Mouse (Mus musculus) forelimb bud, embryonic 11.5 days (tissue): ENCODE measurements at regions not wholly inside any gene's neighbourhood (a gene's known extent, or its start where the extent isn't known, plus 50 kb on each side); places are given as distances from the start of the nearest gene placed in this dataset.
A peak's percentile ranks its signal among the peaks of the same experiment; 100 is the strongest.

Experiments used
- DNase-seq: peaks from one replicate; pipeline ENCODE4 v3.0.0-alpha.2; 2012; ENCODE audit warnings: low read depth, low spot score

DNA sequence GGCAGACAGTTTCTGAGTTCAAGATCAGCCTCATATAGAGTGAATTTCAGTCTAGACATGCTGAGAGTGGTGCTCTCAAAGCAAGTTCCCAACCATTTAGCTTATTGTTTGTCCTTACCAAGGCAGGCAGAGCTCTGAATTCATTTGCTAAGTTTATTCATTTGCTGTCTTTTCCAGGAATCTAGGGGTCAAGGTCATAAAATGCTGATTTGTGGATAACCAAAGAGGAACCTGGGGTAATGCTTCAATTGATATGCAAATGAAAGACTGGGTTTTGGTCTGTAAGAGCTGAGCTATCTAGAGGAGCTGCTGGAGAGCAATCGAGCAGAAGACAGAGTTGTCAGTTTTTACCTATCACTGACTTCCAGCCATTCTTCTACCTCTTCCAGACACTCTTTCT lies 832.8 kb downstream of the Ryr2 start:
- no peak for DNase-seq

- no peak for DNase-seq
Measured at GRCm38 (mm10) chr13:11268673-11269340, 837.9 kb downstream of the Ryr2 start.

DNA sequence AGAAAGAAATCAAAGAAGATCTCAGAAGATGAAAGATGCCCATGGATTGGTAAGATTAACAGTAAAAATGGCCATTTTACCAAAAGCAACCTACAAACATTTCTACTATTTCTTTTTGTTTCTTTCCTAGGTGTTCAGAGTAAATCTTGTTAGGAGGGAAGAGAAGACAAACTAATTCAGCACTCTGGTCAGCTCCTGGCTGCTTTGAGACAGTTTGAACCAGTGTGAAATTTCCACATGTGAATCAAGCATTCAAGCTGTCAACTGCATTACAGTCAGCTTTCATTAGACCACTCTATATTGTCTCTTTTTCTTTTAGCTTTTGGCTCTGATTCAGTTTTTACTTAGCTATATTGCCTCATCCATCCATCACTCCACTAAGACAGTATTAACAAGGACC lies 859.2 kb downstream of the Ryr2 start:
- peak; percentile 62 for DNase-seq

GRCm38 (mm10) chr13:11216671-11217330 lies 856.2 kb upstream of the Chrm3 start:
- DNase-seq: no peak

GRCm38 (mm10) chr13:11210109-11210508 lies 849.5 kb upstream of the Chrm3 start:
- DNase-seq: no peak

DNA sequence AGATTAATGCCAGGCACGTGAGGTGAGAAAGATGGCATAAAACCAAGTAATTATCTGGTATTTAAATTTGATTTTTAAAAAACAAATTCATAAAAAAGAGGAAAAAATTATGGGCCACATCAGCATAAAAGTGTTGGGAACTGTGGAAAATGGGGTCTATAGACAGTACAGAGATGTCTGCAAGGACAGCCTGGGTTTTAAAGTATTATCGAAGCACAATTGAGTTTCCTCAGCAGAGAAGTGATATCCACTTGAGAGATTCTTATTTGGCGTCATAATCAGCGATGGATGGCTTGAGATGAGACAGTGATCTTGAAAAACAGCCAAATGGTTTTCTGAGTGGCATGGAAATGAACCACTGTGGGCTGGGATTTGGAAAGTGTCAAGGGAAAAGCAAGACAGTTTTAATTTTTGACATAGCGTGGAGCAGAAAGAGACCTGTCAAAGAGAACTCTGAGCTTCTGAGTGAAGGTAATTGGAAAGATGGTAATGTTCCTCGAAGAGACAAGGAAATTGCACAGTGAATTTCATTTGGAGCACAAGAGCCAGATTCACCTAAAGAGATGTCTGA lies 844.7 kb upstream of the Chrm3 start:
- DNase-seq: no peak

DNA sequence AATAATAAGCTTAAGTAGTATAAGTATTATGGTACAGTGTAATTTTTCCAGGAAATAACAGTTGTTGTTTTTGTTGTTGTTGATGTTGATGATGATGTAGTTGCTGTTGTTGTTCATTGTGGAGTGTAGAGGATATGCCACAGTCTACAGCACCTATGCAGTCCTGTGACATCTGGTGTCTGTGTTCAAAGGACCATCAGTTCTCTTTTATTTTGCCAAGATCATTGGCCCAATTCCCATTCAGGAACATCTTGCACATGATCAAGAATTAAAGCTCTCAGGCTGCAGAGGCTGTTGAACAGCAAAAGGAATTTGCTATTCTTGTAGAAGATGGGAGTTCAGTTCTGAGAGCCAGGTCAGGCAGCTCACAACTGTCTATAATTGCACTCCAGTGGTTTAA lies 841.3 kb upstream of the Chrm3 start:
- DNase-seq: no peak

DNA sequence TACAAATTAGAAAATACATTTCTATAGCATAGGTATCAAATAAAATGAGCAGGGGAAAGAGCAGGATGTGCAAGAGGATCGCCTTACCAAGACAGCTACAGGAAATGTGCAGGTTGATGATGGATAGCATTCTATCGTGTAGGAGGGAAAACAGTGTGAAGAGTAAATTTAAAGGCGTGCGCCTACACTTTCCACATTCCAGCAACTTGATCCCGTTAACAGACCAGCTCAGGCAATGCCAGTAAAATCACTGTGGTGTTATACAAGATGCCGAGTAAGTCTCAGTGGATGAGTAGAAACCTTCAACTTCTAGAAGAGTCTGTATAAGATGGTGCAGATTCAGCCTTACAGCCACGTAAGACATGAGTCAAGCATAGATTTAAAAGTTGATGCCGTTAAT lies 831.8 kb upstream of the Chrm3 start:
- peak; percentile 5 for DNase-seq

GRCm38 (mm10) chr13:11181191-11181590 lies 820.5 kb upstream of the Chrm3 start:
- no peak for DNase-seq

- DNase-seq: no peak
Measured at GRCm38 (mm10) chr13:11180356-11180755, 819.7 kb upstream of the Chrm3 start.

DNA sequence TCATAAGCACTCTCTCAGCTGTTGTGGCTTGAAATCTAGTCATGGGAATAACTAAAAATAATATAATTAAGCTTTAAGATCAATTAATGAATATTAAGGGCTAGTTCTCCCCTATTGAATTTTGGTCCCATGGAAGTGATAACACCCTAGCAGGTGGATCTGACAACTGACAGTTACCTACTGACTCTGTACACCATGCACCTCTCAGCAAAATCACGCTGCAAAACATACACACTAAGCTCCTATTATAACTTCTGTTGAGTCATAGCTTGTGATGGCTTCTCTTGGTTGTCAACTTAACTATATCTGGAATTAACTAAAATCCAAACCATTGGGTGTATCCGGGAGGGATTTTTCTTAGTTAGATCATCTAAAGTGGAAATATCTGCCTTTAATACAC lies 817.9 kb upstream of the Chrm3 start:
- no peak for DNase-seq

- no peak for DNase-seq
Measured at GRCm38 (mm10) chr13:11177642-11178420, 817.2 kb upstream of the Chrm3 start.

DNA sequence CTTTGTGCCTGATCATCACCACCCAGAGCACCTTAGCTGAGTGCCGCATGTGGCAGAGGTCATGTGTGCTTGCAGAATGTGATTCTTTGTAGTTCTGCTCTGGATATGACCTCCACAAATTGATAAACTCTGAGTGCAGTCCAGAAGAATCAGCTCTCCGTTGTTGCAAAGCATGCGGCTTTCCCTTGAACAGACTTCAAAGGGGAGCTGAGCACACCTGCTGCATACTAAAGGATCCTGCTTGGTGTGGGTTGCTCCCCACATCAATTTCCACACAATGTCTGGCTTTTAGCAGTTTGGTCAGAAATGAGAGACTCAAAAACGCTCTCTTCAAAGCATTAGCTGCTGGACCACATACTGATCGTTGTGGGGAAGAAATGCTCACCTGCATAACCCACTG lies 806.5 kb upstream of the Chrm3 start:
- DNase-seq: no peak

DNA sequence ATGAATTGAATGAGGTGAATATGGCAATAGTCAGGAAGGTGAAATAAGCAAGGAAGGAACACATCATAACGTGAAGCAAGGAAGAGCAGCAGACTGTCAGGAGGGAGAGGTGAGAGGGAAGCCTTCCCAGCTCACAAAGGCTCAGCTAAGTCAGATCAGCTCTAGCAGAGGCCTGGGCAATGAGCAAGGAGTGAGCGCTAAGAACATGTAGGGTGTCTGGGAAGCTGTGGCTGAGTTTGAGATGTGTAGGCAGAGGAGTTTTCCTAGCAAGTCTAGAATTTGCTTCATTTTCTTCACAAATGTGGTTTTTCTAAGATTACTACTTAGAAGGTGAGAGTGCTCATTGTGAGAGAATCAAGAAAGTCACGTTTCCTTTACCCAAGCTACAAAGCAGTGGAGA lies 803.5 kb upstream of the Chrm3 start:
- DNase-seq: no peak

DNA sequence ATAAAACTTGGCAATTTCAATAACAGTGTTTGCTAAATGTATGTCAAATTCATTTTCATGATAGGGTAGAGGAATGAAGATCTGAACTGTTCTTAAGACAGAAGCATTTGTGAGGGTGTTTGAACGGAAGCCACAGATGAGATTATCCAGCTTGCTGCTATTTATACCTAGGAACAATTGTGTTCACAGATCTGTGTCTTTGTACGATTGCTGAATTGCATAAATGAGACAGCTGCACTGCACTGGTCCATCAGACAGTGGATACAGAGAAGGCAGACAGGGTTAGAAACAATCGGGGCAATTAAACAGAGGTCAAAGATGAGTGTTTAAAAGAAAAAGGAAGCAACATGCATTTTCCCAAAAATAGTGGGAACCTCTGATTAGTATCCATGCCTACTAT lies 786.6 kb upstream of the Chrm3 start:
- DNase-seq: no peak

DNA sequence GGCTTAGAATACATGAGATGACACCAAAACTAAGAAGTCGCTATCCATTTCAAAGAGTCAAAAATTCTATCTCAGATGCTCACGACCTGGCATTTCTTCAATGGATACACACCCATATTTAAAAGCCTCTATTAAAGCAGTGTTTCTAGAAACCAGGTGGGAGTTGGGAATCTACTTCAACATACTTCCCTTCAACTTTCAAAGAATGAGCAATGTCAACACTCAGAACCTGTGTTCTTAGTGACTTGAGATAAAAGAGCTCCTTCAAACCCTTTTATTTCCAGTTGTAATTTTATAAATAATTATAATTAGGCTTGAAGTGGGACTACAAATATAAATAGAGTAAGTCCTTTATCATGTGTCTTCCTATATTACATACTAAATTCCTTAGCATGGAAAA lies 747.0 kb upstream of the Chrm3 start:
- DNase-seq: no peak

- DNase-seq: no peak
Measured at GRCm38 (mm10) chr13:11106426-11106825, 745.8 kb upstream of the Chrm3 start.

DNA sequence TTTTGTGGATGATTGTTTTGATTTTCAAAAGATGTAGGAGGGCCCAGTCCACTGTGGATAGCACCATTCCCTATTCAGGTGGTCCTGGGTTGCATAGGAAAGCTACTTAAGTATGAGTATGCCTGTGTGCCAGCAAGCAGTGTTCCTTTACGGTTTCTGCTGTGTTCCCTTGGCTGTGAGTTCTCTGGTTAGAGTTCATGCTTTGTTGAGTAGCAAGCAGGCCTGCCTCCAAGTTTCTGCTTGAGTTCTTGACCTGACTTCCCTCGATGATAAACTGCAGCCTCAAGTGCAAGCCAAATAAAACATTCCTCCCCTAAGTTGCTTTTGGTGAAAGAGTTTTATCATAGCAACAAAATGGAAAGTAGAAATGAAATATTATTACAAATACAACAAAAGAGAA lies 744.9 kb upstream of the Chrm3 start:
- DNase-seq: no peak

- no peak for DNase-seq
Measured at GRCm38 (mm10) chr13:11099586-11099950, 738.9 kb upstream of the Chrm3 start.

- DNase-seq: peak; percentile 76
Measured at GRCm38 (mm10) chr13:11098899-11099585, 738.4 kb upstream of the Chrm3 start.

DNA sequence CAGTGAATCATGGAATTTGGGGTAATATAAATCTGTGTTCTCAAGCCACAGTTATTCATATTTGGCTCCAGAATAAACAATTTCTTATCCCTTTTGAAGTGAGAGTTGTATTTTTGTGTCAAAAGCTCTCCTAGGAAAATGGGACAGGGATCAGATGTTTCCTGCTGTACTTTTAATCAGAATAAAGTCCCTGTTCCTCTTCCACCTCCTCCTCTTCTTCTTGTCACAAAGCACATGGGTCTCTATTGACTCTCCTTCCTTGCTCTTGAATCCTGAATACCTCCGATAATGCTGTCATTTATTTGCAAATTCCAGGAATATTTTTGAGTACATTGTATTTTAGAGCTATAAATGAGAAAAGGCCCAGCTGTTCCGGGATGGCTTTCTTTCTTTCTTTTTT lies 732.3 kb upstream of the Chrm3 start:
- no peak for DNase-seq
